Mouse (Mus musculus) gastrocnemius, adult 18-20 months (tissue): ENCODE measurements at regions not wholly inside any gene's neighbourhood (a gene's known extent, or its start where the extent isn't known, plus 50 kb on each side); places are given as distances from the start of the nearest gene placed in this dataset.

Experiments used
- DNase-seq: peaks from one replicate; pipeline ENCODE4 v3.0.0; 2021; ENCODE audit warnings: low spot score

DNA sequence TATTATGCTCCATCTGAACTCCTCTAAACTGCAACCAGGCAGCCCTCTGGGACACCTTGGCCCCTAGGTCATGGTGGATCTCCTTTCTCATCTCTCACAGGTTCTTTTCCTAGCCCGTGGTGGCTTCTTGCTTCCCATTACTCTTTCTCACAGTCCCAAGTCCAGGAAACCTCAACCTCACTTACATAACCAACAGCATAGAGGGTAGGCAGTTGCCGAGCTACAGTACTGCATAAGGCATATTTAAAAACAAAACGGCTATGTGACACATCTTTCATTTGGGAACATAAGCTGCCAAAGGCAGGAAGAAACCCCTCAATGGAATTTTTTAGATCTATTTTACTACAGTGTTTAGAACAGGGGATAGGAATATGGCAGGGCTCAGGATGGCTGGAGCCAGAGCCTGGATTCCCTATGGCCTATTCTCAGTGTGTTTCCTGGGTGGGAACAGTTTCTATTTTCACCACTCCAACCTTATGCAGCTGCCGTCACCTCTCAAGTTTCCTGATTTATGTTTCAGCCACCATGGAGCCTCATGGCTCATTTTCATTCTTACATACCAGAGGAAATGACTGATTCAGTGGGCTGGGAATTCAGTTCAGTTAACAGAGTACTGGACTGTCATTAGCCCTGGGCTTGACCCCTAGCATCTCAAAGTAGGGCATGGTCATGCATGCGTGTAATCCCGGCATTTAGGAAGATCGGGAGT is 726.9 kb upstream of the Lrrc6 start:
- DNase-seq = peak; percentile 57

DNA sequence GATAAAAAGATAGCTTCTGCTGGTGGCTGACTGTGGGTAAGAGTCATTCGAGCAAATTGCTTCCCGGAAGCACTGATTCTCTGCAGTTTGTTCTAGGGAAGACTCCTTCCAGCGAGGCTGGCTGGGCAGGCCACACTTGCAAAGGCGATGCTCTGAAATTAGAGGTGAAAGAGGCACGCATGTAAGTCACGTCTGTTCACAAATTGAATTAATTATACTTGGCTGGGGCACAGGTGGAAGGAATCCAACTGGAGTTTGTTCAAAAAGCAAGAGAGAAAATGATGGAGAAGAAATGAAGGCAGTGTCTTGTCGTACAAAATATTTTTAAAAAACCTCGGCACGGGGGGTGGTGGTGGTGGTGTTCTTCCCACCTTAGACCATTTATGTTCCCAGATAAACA is 726.2 kb upstream of the Lrrc6 start:
- DNase-seq = no peak
